8 mouse cellular contexts compared by ENCODE assay signal in the genomic region with DNA sequence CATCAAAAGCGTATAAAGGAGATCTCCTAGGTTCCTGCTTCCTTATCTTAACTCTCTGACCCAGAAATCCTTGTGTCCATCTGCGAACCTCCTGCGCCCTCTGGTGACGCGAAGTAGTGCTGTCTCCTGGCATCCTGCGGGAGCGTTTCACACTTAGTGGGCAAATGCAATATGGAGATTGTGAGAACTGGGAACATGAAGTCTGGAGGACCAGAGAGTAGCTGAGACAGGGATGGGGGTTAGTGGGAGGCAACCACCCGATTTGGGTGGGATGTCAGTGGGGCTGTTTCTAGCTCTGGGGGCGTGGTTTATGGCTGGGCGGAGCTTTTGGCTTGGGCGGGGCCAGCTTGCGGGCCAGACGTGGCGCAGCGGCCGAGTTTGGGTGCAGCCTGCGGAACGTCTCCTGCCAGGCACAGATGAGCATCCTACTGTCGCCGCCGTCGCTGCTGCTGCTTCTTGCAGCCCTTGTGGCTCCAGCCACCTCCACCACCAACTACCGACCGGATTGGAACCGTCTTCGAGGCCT. TPM values are rescaled to one million over a fixed set of nuclear protein-coding genes. Genes with fewer than 3 reads are reported as not detected.
DNase-seq lines count a peak whose midpoint lies in the region; ATAC-seq lines count a peak whose summit lies in the region.

A gene (plus strand): TSS at position 156 of the 526 bp plus-strand sequence.

- H3K36me3 ChIP-seq in megakaryocyte, embryonic 14.5 days (replicated peaks; ENCODE audit: low read length): peaks cover 22% of the 10 kb centered on the region

- DNase-seq in ZHBTc4 (ENCODE audit: low read depth, low spot score): peak; percentile 94
- DNase-seq in gastrocnemius, adult 8-10 months (ENCODE audit: low spot score in 2 of 2): peak; percentile 86 to 90
- peak; percentile 71 for DNase-seq in hindlimb bud, embryonic 11.5 days (ENCODE audit: extremely low spot score, low read depth, low spot score)
- DNase-seq in left cerebral cortex, adult 8-10 months (ENCODE audit: low spot score in 2 of 2): peak; percentile 88 to 92
- peak; percentile 92 to 93 for DNase-seq in right cerebral cortex, postnatal 10 days (ENCODE audit: low spot score in 2 of 2)
- DNase-seq in urinary bladder, postnatal 25 days (ENCODE audit: low spot score): peak; percentile 85

- peak; percentile 76 for ATAC-seq in common myeloid progenitor, adult 5-6 weeks (replicated peaks; ENCODE audit: low read depth, poor library complexity, severe bottlenecking)

- peak within 1 kb of the TSS; percentile 95 for H3K4me3 ChIP-seq in megakaryocyte, embryonic 14.5 days (replicated peaks)

- H3K4me1 ChIP-seq in megakaryocyte, embryonic 14.5 days: peaks cover 69% of the 10 kb centered on the region

- peaks cover 37% of the 10 kb centered on the region for H3K27me3 ChIP-seq in megakaryocyte, embryonic 14.5 days (replicated peaks)

- no peaks in the 10 kb centered on the region for H3K9me3 ChIP-seq in megakaryocyte, embryonic 14.5 days

RNA-seq across cellular contexts. Expression of the gene that starts here (rescaled TPM):
- total RNA-seq in common myeloid progenitor, adult 5-6 weeks (2017): 3.2 and 3.7 TPM in 2 replicates
- 10 to 100 TPM in 2 of 4 experiments, 1 to 10 TPM in 2; 8.9 to 17.6 (median 13.5) TPM for total RNA-seq in gastrocnemius, adult 8-10 months (2022)
- total RNA-seq in left cerebral cortex, adult 8-10 months (2022): 100 to 1,000 TPM; 149 to 172 (median 160) TPM
- 262 and 336 TPM in 2 replicates for polyA plus RNA-seq in megakaryocyte, embryonic 14.5 days (2012; ENCODE audit: insufficient read depth, low replicate concordance)

Comparison
In these comparisons a context has a peak if more than half of its experiments do, and no peak if none do; other contexts are left out.
1. Peak in every context shown above with its lines: DNase-seq, ATAC-seq and H3K4me3 ChIP-seq.
2. RNA of the gene that starts here (total RNA-seq): 149 to 172 TPM in left cerebral cortex, adult 8-10 months; 8.9 to 17.6 TPM in gastrocnemius, adult 8-10 months and 3.2 to 3.7 TPM in common myeloid progenitor, adult 5-6 weeks; every median in the first group is over 4 times any median in the second.